ENCODE assay signal across 10 mouse cellular contexts in genomic region chr9:62857216-62857615, GRCm38 (mm10). TPM values are rescaled to one million over a fixed set of nuclear protein-coding genes. Genes with fewer than 3 reads are reported as not detected.
DNase-seq lines count a peak whose midpoint lies in the region; ATAC-seq and TF ChIP-seq lines count a peak whose summit lies in the region.
"Had no signal": no experiment of that assay in that cellular context is flagged by ENCODE, and none has a peak within 500 bp of the region (broad histone marks: within the 10 kb centered on the region; RNA-seq: fewer than 3 reads in every experiment).

No protein-coding gene starts in this region.

- WGBS in lung, embryonic 15.5 days, result 39% methylated on average over 9 of the region's 9 CpGs

- no peak for ATAC-seq in lung, embryonic 15.5 days (ENCODE audit: borderline replicate concordance, extremely low read depth, low FRiP score, low TSS enrichment)

- peak overlapping the region; percentile 50 for H3K4me2 ChIP-seq in lung, embryonic 15.5 days

- TF ChIP-seq POLR2A in testis, adult 2 months (IDR thresholded peaks at IDR 0.05; ENCODE audit: control insufficient read depth, low read depth, low read length), result no peak

- H3K27me3 ChIP-seq in testis, adult 2 months (ENCODE audit: control insufficient read depth, insufficient read depth, low read length), result no peaks in the 10 kb centered on the region
- no peaks in the 10 kb centered on the region for H3K27me3 ChIP-seq in lung, embryonic 15.5 days

- no peak overlapping the region for H3K9ac ChIP-seq in lung, embryonic 15.5 days

- TF ChIP-seq CTCF in testis, adult 2 months (IDR thresholded peaks at IDR 0.05; ENCODE audit: control insufficient read depth, insufficient read depth, insufficient replicate concordance, low read depth, low read length), result no peak

- DNase-seq in adrenal gland, adult (ENCODE audit: inconsistent age in 2 of 2, low spot score in 1 of 2), result peak; percentile 15 to 57
- DNase-seq in adrenal gland, adult 18-20 months (ENCODE audit: low spot score in 2 of 2), result no peak
- DNase-seq in testis, postnatal 14 days (ENCODE audit: low spot score), result no peak
- peak; percentile 77 for DNase-seq in yolk sac, embryonic 10.5 days (ENCODE audit: low spot score)
- no peak for DNase-seq in cerebellum, adult 8-10 months
- no peak for DNase-seq in spleen, postnatal 36 days (ENCODE audit: low spot score in 2 of 2)

- no peaks in the 10 kb centered on the region for H3K9me3 ChIP-seq in lung, embryonic 15.5 days

- no peaks in the 10 kb centered on the region for H3K36me3 ChIP-seq in testis, adult 2 months (ENCODE audit: control insufficient read depth, insufficient read depth, low read length)
- no peaks in the 10 kb centered on the region for H3K36me3 ChIP-seq in lung, embryonic 15.5 days

- H3K4me3 ChIP-seq in testis, adult 2 months (ENCODE audit: control insufficient read depth, low read depth, low read length), result peak overlapping the region; percentile 54
- no peak overlapping the region for H3K4me3 ChIP-seq in lung, embryonic 15.5 days
- H3K4me3 ChIP-seq: erythroblast, embryonic 14.5 days; left cerebral cortex, adult 2 months had no signal

- peaks cover 10% of the 10 kb centered on the region for H3K4me1 ChIP-seq in testis, adult 2 months (ENCODE audit: control insufficient read depth, insufficient read depth, low read length)
- peaks cover 39% of the 10 kb centered on the region for H3K4me1 ChIP-seq in lung, embryonic 15.5 days

- H3K27ac ChIP-seq in testis, adult 2 months (ENCODE audit: control insufficient read depth, insufficient read depth, low read depth, low read length), result no peak overlapping the region; the same call in 1 of the 2 replicates
- peak overlapping the region; percentile 70 for H3K27ac ChIP-seq in lung, embryonic 15.5 days
- H3K27ac ChIP-seq: left cerebral cortex, adult 2 months had no signal

RNA-seq across cellular contexts. Expression of gene Calml4, which starts 0.7 kb away (rescaled TPM):
- 1 to 10 TPM; 7.7 to 9.2 TPM for total RNA-seq in adrenal gland, adult 18-20 months (2021)
- 5.2 and 5.6 TPM in 2 replicates for polyA plus RNA-seq in testis, adult 2 months (2012; rRNA removed)
- polyA plus RNA-seq in lung, embryonic 15.5 days (2015; fragmentation: Nextera tagmentation; extraction: Ambion mirVana), result 11.8 and 12.8 TPM in 2 replicates
- polyA plus RNA-seq: erythroblast, embryonic 14.5 days had no signal

RNA-seq across cellular contexts. Expression of gene Cln6, which starts 18.6 kb away (rescaled TPM):
- 10 to 100 TPM; 12.6 to 14.3 TPM for total RNA-seq in adrenal gland, adult 18-20 months (2021)
- polyA plus RNA-seq in testis, adult 2 months (2012; rRNA removed), result 105 and 109 TPM in 2 replicates
- 19.6 and 22.4 TPM in 2 replicates for polyA plus RNA-seq in lung, embryonic 15.5 days (2015; fragmentation: Nextera tagmentation; extraction: Ambion mirVana)

RNA-seq across cellular contexts. Expression of gene Fem1b, which starts 45.5 kb away (rescaled TPM):
- total RNA-seq in adrenal gland, adult 18-20 months (2021), result 10 to 100 TPM; 35.7 to 39.4 TPM
- polyA plus RNA-seq in testis, adult 2 months (2012; rRNA removed), result 74.0 and 75.6 TPM in 2 replicates
- polyA plus RNA-seq in lung, embryonic 15.5 days (2015; fragmentation: Nextera tagmentation; extraction: Ambion mirVana), result 20.8 and 21.7 TPM in 2 replicates

Comparison
In these comparisons a context has a peak if more than half of its experiments do, and no peak if none do; other contexts are left out.
1. DNase-seq: peak in adrenal gland, adult (2 of 2) and yolk sac, embryonic 10.5 days (single experiment); none in adrenal gland, adult 18-20 months (0 of 2), testis, postnatal 14 days (single experiment), cerebellum, adult 8-10 months (single experiment) and spleen, postnatal 36 days (0 of 2).